Mouse (Mus musculus) neural tube, embryonic 15.5 days (tissue): ENCODE data around the gene Psg16. TPM values are rescaled to one million over a fixed set of nuclear protein-coding genes. Genes with fewer than 3 reads are reported as not detected.

Experiments used
- ATAC-seq: fragments of 200-750 bp; cut with Nextera tagmentation; 2 replicates; pipeline ENCODE4 v1.8.0; 2017; ENCODE audit warnings: mild to moderate bottlenecking, moderate TSS enrichment, moderate library complexity; ENCODE audit not compliant: low FRiP score
- H3K27ac ChIP-seq: fragments of 300-500 bp; sonication (generic); replicated peaks from 2 replicates; pipeline ENCODE4 v1.5.1; 2015; ENCODE audit warnings: mild to moderate bottlenecking, inconsistent platforms
- H3K27me3 ChIP-seq: fragments of 300-500 bp; sonication (generic); replicated peaks from 2 replicates; pipeline ENCODE4 v1.6.1; 2015; ENCODE audit warnings: inconsistent platforms
- H3K36me3 ChIP-seq: fragments of 300-500 bp; sonication (generic); 2 replicates; pipeline ENCODE4 v1.6.1; 2015; ENCODE audit warnings: inconsistent platforms
- H3K4me1 ChIP-seq: fragments of 300-500 bp; sonication (generic); 2 replicates; pipeline ENCODE4 v1.6.1; 2015; ENCODE audit warnings: inconsistent platforms
- H3K4me2 ChIP-seq: fragments of 300-500 bp; sonication (generic); 2 replicates; pipeline ENCODE4 v1.6.1; 2015; ENCODE audit warnings: inconsistent platforms, mild to moderate bottlenecking, moderate library complexity
- H3K4me3 ChIP-seq: fragments of 300-500 bp; sonication (generic); replicated peaks from 2 replicates; pipeline ENCODE4 v1.5.1; 2015; ENCODE audit warnings: mild to moderate bottlenecking, inconsistent platforms
- H3K9ac ChIP-seq: fragments of 300-500 bp; sonication (generic); replicated peaks from 2 replicates; pipeline ENCODE4 v1.6.1; 2015; ENCODE audit warnings: mild to moderate bottlenecking, inconsistent platforms
- H3K9me3 ChIP-seq: fragments of 300-500 bp; sonication (generic); replicated peaks from 2 replicates; pipeline ENCODE4 v1.6.1; 2016; ENCODE audit warnings: inconsistent platforms
- WGBS: fragments of 180-500 bp; shearing (Covaris S2); methylation state at CpG from one replicate; pipeline ENCODE4 v1.1.7; 2015; ENCODE audit warnings: mixed read lengths; 5-methylcytosine and 5-hydroxymethylcytosine counted together
- polyA plus RNA-seq: library from polyadenylated mRNA; unstranded; fragments of >200 nt; fragmentation: Nextera tagmentation; extraction: Ambion mirVana; gene quantifications from 2 replicates; pipeline ENCODE4 v1.2.1, GENCODE M21; 2015

Gene Psg16
- polyA plus RNA-seq, 1 experiment from 2014 or later: 2.9 TPM

DNA sequence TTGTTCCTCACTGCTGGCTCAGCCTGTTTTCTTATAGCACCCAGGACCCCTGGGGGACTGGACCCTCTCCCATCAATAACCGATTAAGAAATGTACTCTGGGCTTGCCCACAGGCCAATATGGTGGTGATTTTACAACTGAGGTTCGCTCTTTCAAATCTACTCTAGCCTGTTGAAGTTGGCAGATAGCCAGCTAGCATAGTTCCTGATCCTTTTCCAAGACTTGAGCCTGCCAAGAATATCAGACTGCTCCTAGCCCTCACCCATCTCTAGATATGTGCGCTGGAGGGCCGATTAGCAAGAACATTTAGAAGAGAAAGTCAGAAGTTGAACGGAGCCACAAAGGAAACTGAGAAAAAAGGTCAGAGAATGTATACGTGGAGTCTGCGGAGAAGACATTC is 85.2 kb downstream of the Psg16 start:
- Histone ChIP-seq H3K36me3 (no peaks in the 10 kb centered on the region), H3K4me2 (no peak overlapping the region), H3K4me3 (no peak overlapping the region), H3K9me3 (0 out of 2 replicates have a peak, but pooled peaks cover 3% of the 10 kb centered on the region), H3K27ac (no peak overlapping the region), H3K4me1 (no peaks in the 10 kb centered on the region), H3K27me3 (no peaks in the 10 kb centered on the region), H3K9ac (no peak overlapping the region)
- ATAC-seq: no peak
- WGBS: 86% methylated on average over 7 of the region's 7 CpGs

DNA sequence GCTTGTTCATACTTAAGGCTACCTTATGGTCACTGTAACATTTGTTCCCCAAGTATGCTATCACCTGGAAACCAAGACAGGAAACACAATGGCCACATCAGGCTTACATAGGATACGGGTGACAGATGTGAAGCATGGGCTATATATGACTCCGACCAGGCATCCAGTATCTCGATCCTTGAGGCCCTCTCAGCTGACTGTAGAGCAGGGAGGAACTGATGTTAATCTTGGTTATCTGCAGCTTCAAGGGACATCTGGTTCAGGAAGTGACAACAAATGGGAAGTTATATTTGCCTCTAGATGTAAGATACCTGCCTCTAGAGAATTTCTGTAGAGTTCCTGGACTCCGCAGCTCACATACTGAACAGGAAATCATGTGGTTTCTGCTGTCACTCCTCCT is 98.0 kb downstream of the Psg16 start:
- no peak for ATAC-seq
- WGBS: 94% methylated on average over 4 of the region's 4 CpGs
- no peak overlapping the region for H3K4me3 ChIP-seq
- H3K9me3 ChIP-seq: peaks cover 8% of the 10 kb centered on the region; the same call in 1 of the 2 replicates
- H3K27me3 ChIP-seq: no peaks in the 10 kb centered on the region
- no peaks in the 10 kb centered on the region for H3K4me1 ChIP-seq
- no peak overlapping the region for H3K27ac ChIP-seq
- H3K9ac ChIP-seq: no peak overlapping the region
- no peaks in the 10 kb centered on the region for H3K36me3 ChIP-seq
- H3K4me2 ChIP-seq: no peak overlapping the region

Other genes starting within 250 kb of the Psg16 start
- 5.0 and 8.4 TPM in 2 replicates for gene Prkd2, start 231.1 kb upstream of the Psg16 start, polyA plus RNA-seq
- 3.7 and 4.8 TPM in 2 replicates for gene Dact3, start 198.7 kb upstream of the Psg16 start, polyA plus RNA-seq
- 4.0 and 4.1 TPM in 2 replicates for gene Gng8, start 182.3 kb upstream of the Psg16 start, polyA plus RNA-seq
- 1.1 and 1.3 TPM in 2 replicates for gene Ptgir, start 167.6 kb upstream of the Psg16 start, polyA plus RNA-seq
- 336 and 404 TPM in 2 replicates for gene Calm3, start 149.9 kb upstream of the Psg16 start, polyA plus RNA-seq
- gene Pnmal2, start 129.4 kb upstream of the Psg16 start, polyA plus RNA-seq: 117 and 137 TPM in 2 replicates
- 43.3 and 52.0 TPM in 2 replicates for gene Pnmal1, start 114.4 kb upstream of the Psg16 start, polyA plus RNA-seq
- gene Gm42372, start 91.0 kb upstream of the Psg16 start, polyA plus RNA-seq: 5.7 and 6.4 TPM in 2 replicates
- 7.7 and 13.9 TPM in 2 replicates for gene Ccdc8, start 81.3 kb upstream of the Psg16 start, polyA plus RNA-seq
- 128 TPM in 2 replicates for gene Ppp5c, start 46.1 kb upstream of the Psg16 start, polyA plus RNA-seq
- 5.3 and 11.7 TPM in 2 replicates for gene Hif3a, start 11.6 kb upstream of the Psg16 start, polyA plus RNA-seq
- gene Ceacam3, start 76.2 kb downstream of the Psg16 start, polyA plus RNA-seq: not detected in 2 replicates
- not detected in 2 replicates for gene Psg29, start 129.4 kb downstream of the Psg16 start, polyA plus RNA-seq